Mouse (Mus musculus) CH12.LX (cell line): ENCODE results near the gene Phb. TPM values are rescaled to one million over a fixed set of nuclear protein-coding genes. Genes with fewer than 3 reads are reported as not detected.

Experiments used
- DNase-seq: peaks from one replicate; pipeline ENCODE4 v3.0.0-alpha.2; 2013; ENCODE audit errors: extremely low read depth
- H3K27ac ChIP-seq: 2 replicates; pipeline ENCODE4 v1.5.1; 2012; ENCODE audit warnings: low read depth, mild to moderate bottlenecking, control low read depth, moderate library complexity; ENCODE audit not compliant: insufficient read depth
- H3K27me3 ChIP-seq: replicated peaks from 2 replicates; pipeline ENCODE3; 2012; ENCODE audit warnings: inconsistent platforms
- H3K36me3 ChIP-seq, 2 experiments: replicated peaks in 1 of 2; 2 replicates each; pipeline versions ENCODE3 to v1.6.1; 2012; ENCODE audit warnings: inconsistent platforms in 1 of 2, low read length in 1 of 2, mild to moderate bottlenecking in 1 of 2, mixed read lengths in 1 of 2, moderate library complexity in 1 of 2; ENCODE audit not compliant: control insufficient read depth in 1 of 2, insufficient read depth in 1 of 2
- H3K4me1 ChIP-seq, 2 experiments: 2 replicates each; pipeline ENCODE4 v1.6.1; 2012; ENCODE audit warnings: inconsistent platforms in 1 of 2, moderate library complexity in 1 of 2; ENCODE audit not compliant: insufficient read depth in 2 of 2, control insufficient read depth in 1 of 2
- H3K4me2 ChIP-seq: 2 replicates; pipeline ENCODE4 v1.6.1; 2012; ENCODE audit warnings: low read depth, mild to moderate bottlenecking, control low read depth; ENCODE audit not compliant: poor library complexity, insufficient read depth, severe bottlenecking
- H3K4me3 ChIP-seq, 3 experiments: fragments of 150-350 bp in 1 of 3; sonication (generic) in 1 of 3; replicated peaks in 1 of 3; 2 replicates each; pipeline versions ENCODE3 to v1.5.1; 2011 to 2012; ENCODE audit warnings: low read depth in 2 of 3, low read length in 2 of 3, mild to moderate bottlenecking in 2 of 3, moderate library complexity in 2 of 3, control low read depth in 1 of 3, improper control_type of control experiment in 1 of 3, inconsistent platforms in 1 of 3, mixed read lengths in 1 of 3; ENCODE audit not compliant: poor library complexity in 1 of 3
- H3K79me2 ChIP-seq: replicated peaks from 2 replicates; pipeline ENCODE4 v1.6.1; 2012; ENCODE audit warnings: mild to moderate bottlenecking, moderate library complexity; ENCODE audit not compliant: control insufficient read depth, poor library complexity, insufficient read depth, severe bottlenecking; ENCODE audit errors: extremely low read depth
- H3K9ac ChIP-seq: 2 replicates; pipeline ENCODE4 v1.6.1; 2012; ENCODE audit warnings: low read depth, mild to moderate bottlenecking, control low read depth, moderate library complexity; ENCODE audit not compliant: insufficient read depth
- H3K9me3 ChIP-seq: replicated peaks from 2 replicates; pipeline ENCODE3; 2012; ENCODE audit warnings: low read length, inconsistent platforms, mixed read lengths
- BHLHE40 ChIP-seq: IDR thresholded peaks from 2 replicates; pipeline ENCODE4 v1.6.1; 2011; ENCODE audit warnings: mild to moderate bottlenecking, low read depth, low read length, improper control_type of control experiment
- CHD1 ChIP-seq: IDR thresholded peaks from 2 replicates; pipeline ENCODE4 v1.6.1; 2012; ENCODE audit warnings: low read depth, low read length, improper control_type of control experiment, inconsistent platforms
- E2F4 ChIP-seq: IDR thresholded peaks from 2 replicates; pipeline ENCODE4 v1.6.1; 2011; ENCODE audit warnings: low read depth, low read length, improper control_type of control experiment; ENCODE audit not compliant: insufficient replicate concordance
- ELF1 ChIP-seq: IDR thresholded peaks from 2 replicates; pipeline ENCODE4 v1.6.1; 2014; ENCODE audit warnings: low read depth, mild to moderate bottlenecking, inconsistent platforms, low read length, improper control_type of control experiment
- EP300 ChIP-seq: IDR thresholded peaks from 2 replicates; pipeline ENCODE4 v1.6.1; 2011; ENCODE audit warnings: low read length, improper control_type of control experiment
- ETS1 ChIP-seq: conservative IDR thresholded peaks from 2 replicates; pipeline ENCODE4 v1.6.1; 2012; ENCODE audit warnings: low read depth, mild to moderate bottlenecking, inconsistent platforms, low read length, improper control_type of control experiment, moderate library complexity
- GABPA ChIP-seq: IDR thresholded peaks from 2 replicates; pipeline ENCODE4 v1.6.1; 2012; ENCODE audit warnings: low read depth, low read length, improper control_type of control experiment, inconsistent platforms; ENCODE audit not compliant: insufficient replicate concordance
- HCFC1 ChIP-seq: IDR thresholded peaks from 2 replicates; pipeline ENCODE4 v1.6.1; 2012; ENCODE audit warnings: low read depth, mild to moderate bottlenecking, inconsistent platforms, low read length, improper control_type of control experiment
- IRF4 ChIP-seq: IDR thresholded peaks from 2 replicates; pipeline ENCODE4 v1.6.1; 2014; ENCODE audit warnings: low read depth, mild to moderate bottlenecking, inconsistent platforms, low read length, improper control_type of control experiment
- JUN ChIP-seq: IDR thresholded peaks from 2 replicates; pipeline ENCODE4 v1.6.1; 2011; ENCODE audit warnings: low read depth, mild to moderate bottlenecking, low read length, improper control_type of control experiment, moderate library complexity; ENCODE audit not compliant: insufficient read depth
- MAZ ChIP-seq: IDR thresholded peaks from 2 replicates; pipeline ENCODE4 v1.6.1; 2012; ENCODE audit warnings: low read depth, mild to moderate bottlenecking, inconsistent platforms, low read length, improper control_type of control experiment, moderate library complexity
- MEF2A ChIP-seq: IDR thresholded peaks from 2 replicates; pipeline ENCODE4 v1.6.1; 2014; ENCODE audit warnings: low read depth, mild to moderate bottlenecking, inconsistent platforms, low read length, improper control_type of control experiment, borderline replicate concordance
- MXI1 ChIP-seq: IDR thresholded peaks from 2 replicates; pipeline ENCODE4 v1.6.1; 2011; ENCODE audit warnings: mild to moderate bottlenecking, low read depth, low read length, improper control_type of control experiment
- NELFE ChIP-seq: IDR thresholded peaks from 2 replicates; pipeline ENCODE4 v1.6.1; 2011; ENCODE audit warnings: low read depth, low read length, improper control_type of control experiment
- NRF1 ChIP-seq: IDR thresholded peaks from 2 replicates; pipeline ENCODE4 v1.6.1; 2014; ENCODE audit warnings: low read depth, mild to moderate bottlenecking, inconsistent platforms, low read length, improper control_type of control experiment, moderate library complexity
- PAX5 ChIP-seq: IDR thresholded peaks from 2 replicates; pipeline ENCODE4 v1.6.1; 2012; ENCODE audit warnings: low read length, inconsistent platforms, mixed read lengths
- POLR2A ChIP-seq: IDR thresholded peaks from 2 replicates; pipeline ENCODE4 v1.6.1; 2011; ENCODE audit warnings: low read depth, mild to moderate bottlenecking, improper control_type of control experiment, low read length
- RAD21 ChIP-seq: IDR thresholded peaks from 2 replicates; pipeline ENCODE4 v1.6.1; 2011; ENCODE audit warnings: low read depth, mild to moderate bottlenecking, low read length, improper control_type of control experiment, moderate library complexity
- SIN3A ChIP-seq: IDR thresholded peaks from 2 replicates; pipeline ENCODE4 v1.6.1; 2012; ENCODE audit warnings: low read length, improper control_type of control experiment, inconsistent platforms
- SMC3 ChIP-seq: IDR thresholded peaks from 2 replicates; pipeline ENCODE4 v1.6.1; 2011; ENCODE audit warnings: low read depth, low read length, improper control_type of control experiment
- TBP ChIP-seq: conservative IDR thresholded peaks from 2 replicates; pipeline ENCODE4 v1.6.1; 2011; ENCODE audit warnings: low read depth, low read length, improper control_type of control experiment
- TCF12 ChIP-seq: IDR thresholded peaks from 2 replicates; pipeline ENCODE4 v1.6.1; 2014; ENCODE audit warnings: low read depth, mild to moderate bottlenecking, inconsistent platforms, low read length, improper control_type of control experiment
- UBTF ChIP-seq: IDR thresholded peaks from 2 replicates; pipeline ENCODE4 v1.6.1; 2012; ENCODE audit warnings: low read depth, mild to moderate bottlenecking, inconsistent platforms, low read length, improper control_type of control experiment, moderate library complexity
- ZC3H11A ChIP-seq: IDR thresholded peaks from 2 replicates; pipeline ENCODE4 v1.6.1; 2012; ENCODE audit warnings: low read depth, mild to moderate bottlenecking, inconsistent platforms, low read length, improper control_type of control experiment
- ZMIZ1 ChIP-seq: IDR thresholded peaks from 2 replicates; pipeline ENCODE4 v1.6.1; 2012; ENCODE audit warnings: low read depth, mild to moderate bottlenecking, inconsistent platforms, low read length, improper control_type of control experiment
- dilution Hi-C: fragments of 300-500 bp; cut with MboI; formaldehyde crosslinking; loops from 2 replicates; pipeline ENCODE4 v1.14.3; 2020; ENCODE audit warnings: low sequenced_read_pairs; ENCODE audit not compliant: extremely low pct_unique_long_range_greater_than_20kb, extremely low pct_ligation_motif_present
- in situ Hi-C: fragments of 300-500 bp; cut with MboI; formaldehyde crosslinking; loops from 3 replicates; pipeline ENCODE4 v1.14.3; 2019; ENCODE audit warnings: low sequenced_read_pairs, low pct_ligation_motif_present, low pct_unique_long_range_greater_than_20kb, mixed read lengths
- polyA plus RNA-seq: library from polyadenylated mRNA; unstranded; fragments of >175 nt; gene quantifications from 2 replicates; pipeline ENCODE4 v1.2.1, GENCODE M21; 2012; ENCODE audit warnings: low read depth; ENCODE audit not compliant: insufficient read length
- total RNA-seq, 2 experiments: library from RNA; depleted of rRNA; stranded (reverse); fragments of 300-350 nt in 1 of 2; fragments of >200 nt in 1 of 2; gene quantifications; 2 replicates each; pipeline ENCODE4 v1.2.3; 2012 to 2014

Gene Phb
- total and polyA plus RNA-seq, 3 experiments: 405 to 699 (median 512) TPM

DNA sequence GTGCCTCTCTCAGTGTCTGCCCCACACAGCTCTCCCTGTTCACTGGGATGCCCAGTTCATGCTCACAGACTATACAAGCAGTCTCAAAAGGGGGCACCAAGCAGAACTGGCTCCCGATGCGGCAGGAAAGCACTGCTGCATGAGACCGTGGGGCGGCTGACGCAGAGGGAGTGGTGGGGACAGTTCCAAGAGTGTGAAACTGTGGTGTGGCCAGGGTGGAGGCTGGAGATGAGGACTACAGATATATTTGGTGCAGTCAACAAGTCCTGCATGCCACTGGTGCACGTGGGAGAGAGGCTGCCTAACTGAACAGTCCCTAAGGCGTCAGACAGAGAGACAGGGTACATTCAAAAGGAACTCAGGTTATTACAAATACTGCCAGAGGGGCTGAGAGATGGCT, 22.2 kb downstream of the Phb start:
- no peaks in the 10 kb centered on the region for H3K79me2 ChIP-seq
- dilution Hi-C loops: no loop called here
- no peaks in the 10 kb centered on the region for H3K27me3 ChIP-seq
- DNase-seq: no peak
- no peak for TF ChIP-seq UBTF
- TF ChIP-seq ZMIZ1: no peak
- no peak for TF ChIP-seq TCF12
- no peak for TF ChIP-seq GABPA
- TF ChIP-seq JUN: no peak
- TF ChIP-seq SMC3: no peak
- TF ChIP-seq RAD21: no peak
- TF ChIP-seq SIN3A: no peak
- TF ChIP-seq MAZ: no peak
- no peak for TF ChIP-seq ZC3H11A
- no peak for TF ChIP-seq ELF1
- TF ChIP-seq IRF4: no peak
- no peak for TF ChIP-seq MEF2A
- no peak for TF ChIP-seq NELFE
- TF ChIP-seq ETS1: no peak
- no peak for TF ChIP-seq POLR2A
- no peak for TF ChIP-seq TBP
- TF ChIP-seq BHLHE40: no peak
- no peak for TF ChIP-seq PAX5
- TF ChIP-seq, all 38 proteins: peak for 0
- Histone ChIP-seq H3K9me3 (no peaks in the 10 kb centered on the region), H3K36me3 (peaks cover 0 to 5% of the 10 kb centered on the region in 2 experiments), H3K4me1 (peaks cover 10 to 19% of the 10 kb centered on the region in 2 experiments), H3K9ac (no peak overlapping the region), H3K4me2 (no peak overlapping the region), H3K27ac (no peak overlapping the region), H3K4me3 (no peak overlapping the region)
- in situ Hi-C loops: loop anchor here (10.0 kb wide), 1 partner anchor 256 kb away; no protein-coding TSS in a partner anchor

DNA sequence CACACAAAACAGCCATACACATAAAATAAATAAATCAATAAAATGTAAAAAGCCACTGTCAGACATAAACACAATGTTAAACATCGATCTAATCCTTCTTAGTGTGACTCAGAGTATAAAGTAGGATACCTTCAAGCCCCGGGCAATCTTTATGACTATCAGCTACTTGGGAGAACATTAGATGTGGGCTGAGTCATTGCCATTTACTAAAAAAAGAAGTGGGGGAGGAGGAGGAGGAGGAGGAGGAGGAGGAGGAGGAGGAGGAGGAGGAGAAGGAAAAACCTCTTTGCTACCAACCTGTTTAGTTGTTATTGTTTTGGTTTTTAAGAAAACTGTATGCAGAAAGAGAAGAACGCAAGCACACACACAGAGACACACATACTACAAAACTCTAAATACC, 22.8 kb downstream of the Phb start:
- Histone ChIP-seq H3K9me3 (no peaks in the 10 kb centered on the region), H3K4me1 (peaks cover 10 to 19% of the 10 kb centered on the region in 2 experiments), H3K9ac (no peak overlapping the region), H3K36me3 (no peaks in the 10 kb centered on the region), H3K27ac (no peak overlapping the region), H3K4me3 (no peak overlapping the region), H3K27me3 (no peaks in the 10 kb centered on the region), H3K4me2 (no peak overlapping the region), H3K79me2 (no peaks in the 10 kb centered on the region)
- no peak for DNase-seq
- in situ Hi-C loops: loop anchor here (10.0 kb wide), 1 partner anchor 255 kb away; no protein-coding TSS in a partner anchor
- dilution Hi-C loops: no loop called here
- no peak for TF ChIP-seq ETS1
- no peak for TF ChIP-seq MAZ
- TF ChIP-seq CHD1: no peak
- TF ChIP-seq MXI1: no peak
- TF ChIP-seq SMC3: no peak
- no peak for TF ChIP-seq EP300
- TF ChIP-seq E2F4: no peak
- TF ChIP-seq TBP: no peak
- TF ChIP-seq ZMIZ1: no peak
- no peak for TF ChIP-seq PAX5
- no peak for TF ChIP-seq UBTF
- TF ChIP-seq NRF1: no peak
- no peak for TF ChIP-seq HCFC1
- TF ChIP-seq TCF12: no peak
- no peak for TF ChIP-seq MEF2A
